Mouse (Mus musculus) cerebellum, adult 11 months (tissue): Measurements from ENCODE around the gene Olfr744.
"Not testable (repeated sequence)": the region's sequence is repeated elsewhere in the genome, so short reads cannot be mapped to it uniquely, and the experiment has no call there.

Source experiments
- DNase-seq: peaks from one replicate; pipeline ENCODE4 v3.0.0; 2022

Gene Olfr744

DNA sequence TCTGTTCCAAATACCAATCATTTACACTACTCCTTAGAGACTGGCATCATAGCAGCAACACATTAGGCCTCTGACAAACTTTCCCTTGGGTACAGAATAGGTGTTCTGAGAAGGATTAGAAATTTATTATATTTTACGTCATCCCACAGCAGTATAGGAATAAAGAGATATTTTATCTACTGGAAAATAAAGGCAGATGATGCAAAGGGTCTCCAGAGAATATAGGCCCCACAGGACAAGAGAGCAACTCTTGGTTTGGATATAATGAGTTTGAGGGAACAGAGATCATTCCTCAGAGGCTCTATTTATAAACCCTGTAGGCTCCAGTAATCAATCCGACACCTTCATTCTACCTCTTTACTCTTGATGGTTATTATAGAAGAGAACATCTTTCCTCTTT is at the start of gene Olfr744:
Gene Olfr744 (plus strand): TSS at position 301 of the 400 bp plus-strand sequence.
- DNase-seq: no peak

DNA sequence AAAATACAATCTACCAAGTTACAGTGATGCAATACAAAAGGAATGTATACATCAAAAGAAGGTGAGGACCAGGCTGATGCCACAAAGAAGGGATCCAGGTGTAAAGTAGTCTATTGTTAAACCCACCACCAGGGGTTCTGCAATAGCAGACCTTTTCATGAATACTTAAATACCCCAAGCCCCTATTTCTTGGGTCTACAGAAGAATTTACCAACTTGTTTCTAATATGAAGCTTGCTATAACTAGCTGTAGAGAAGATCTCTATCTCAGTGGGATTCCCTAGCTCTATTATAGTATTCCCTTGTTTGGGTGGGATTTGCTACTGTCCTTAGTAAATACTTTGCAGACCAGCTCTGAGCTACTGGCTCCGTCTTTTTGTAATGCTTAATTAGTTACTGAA is 41.6 kb upstream of the Olfr744 start:
- DNase-seq: not testable (repeated sequence)

DNA sequence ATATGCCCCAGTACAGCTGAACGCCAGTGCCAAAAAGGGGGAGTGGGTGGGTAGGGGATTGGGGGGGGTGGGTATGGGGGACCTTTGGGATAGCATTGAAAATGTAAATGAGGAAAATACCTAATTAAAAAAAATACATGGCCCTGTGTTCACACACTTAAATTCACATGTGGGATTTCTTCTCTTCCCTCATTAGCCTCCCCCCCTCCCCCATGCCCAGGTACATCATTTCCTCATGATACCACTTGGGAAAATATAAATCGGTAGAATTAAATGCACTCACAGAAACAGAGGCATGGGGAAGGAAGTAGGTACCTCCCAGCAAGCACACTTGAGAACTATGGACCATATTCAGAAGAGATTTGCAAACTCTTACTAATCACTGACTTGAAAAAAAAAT is 24.4 kb downstream of the Olfr744 start, which contains the start of gene Olfr745:
Gene Olfr745 (plus strand): TSS at position 301 of the 400 bp plus-strand sequence.
- DNase-seq: no peak

DNA sequence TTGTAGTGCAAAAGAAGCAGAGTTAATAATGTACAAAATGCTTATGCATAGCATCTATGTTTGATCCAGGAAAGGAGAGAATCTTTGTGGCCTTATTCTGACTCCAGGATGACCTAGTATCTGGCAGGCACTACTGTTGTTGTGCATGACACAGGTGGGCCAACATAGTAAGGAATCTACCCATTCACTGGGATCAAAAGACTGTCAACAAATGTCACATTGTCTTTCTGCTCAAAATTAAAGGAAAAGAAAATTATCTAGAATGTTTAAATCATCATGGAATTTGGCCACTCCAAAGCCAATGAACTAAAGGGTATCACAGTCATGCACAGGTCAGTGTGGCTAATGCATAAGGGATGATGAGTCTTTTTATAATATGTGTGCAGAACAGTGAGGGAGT is 32.1 kb downstream of the Olfr744 start, which contains the start of gene Olfr746:
Gene Olfr746 (plus strand): TSS at position 301 of the 400 bp plus-strand sequence.
- DNase-seq: no peak
